Mouse (Mus musculus) macrophage (primary cell): Measurements from ENCODE around the gene Gm10340. TPM values are rescaled to one million over a fixed set of nuclear protein-coding genes. Genes with fewer than 3 reads are reported as not detected.
"Not testable (repeated sequence)": the region's sequence is repeated elsewhere in the genome, so short reads cannot be mapped to it uniquely, and the experiment has no call there.

Source experiments
- H3K27ac ChIP-seq: fragments of 350-480 bp; formaldehyde crosslinking; 2 replicates; pipeline ENCODE4 v1.9.0; 2021
- H3K36me3 ChIP-seq: fragments of 350-480 bp; formaldehyde crosslinking; 2 replicates; pipeline ENCODE4 v1.9.0; 2021; ENCODE audit errors: inconsistent target
- H3K4me3 ChIP-seq: fragments of 350-480 bp; formaldehyde crosslinking; 2 replicates; pipeline ENCODE4 v1.9.0; 2021; ENCODE audit errors: inconsistent target
- H3K79me2 ChIP-seq: fragments of 350-480 bp; formaldehyde crosslinking; 2 replicates; pipeline ENCODE4 v1.9.0; 2021; ENCODE audit errors: inconsistent target
- whole genome bisulfite sequencing: methylation state at CpG from one replicate; pipeline ENCODE4 v1.1.7; 2026; ENCODE audit warnings: inconsistent platforms; ENCODE audit not compliant: missing documents; 5-methylcytosine and 5-hydroxymethylcytosine counted together
- polyA plus RNA-seq: library from polyadenylated mRNA; stranded (reverse); fragments of 250-400 nt; gene quantifications from 3 replicates; pipeline ENCODE4 v1.2.4, GENCODE M21; 2018; ENCODE audit warnings: inconsistent platforms
- total RNA-seq, 78 experiments: library from RNA; depleted of rRNA; stranded (reverse); fragments of 250-400 nt; gene quantifications; 1 replicate in 9 of 78; 2 replicates in 24 of 78; 3 replicates in 43 of 78; 4 replicates in 2 of 78; pipeline ENCODE4 v1.2.4; 2018; ENCODE audit warnings: inconsistent platforms in 56 of 78

The Gm10340 gene
- total RNA-seq (2018; cell fraction: chromatin; rRNA removed), result not detected
- not detected for total RNA-seq (2018; cell fraction: cytosol; rRNA removed)
- total RNA-seq (2018; cell fraction: nucleus; rRNA removed), result not detected
- polyA plus RNA-seq, result not detected in 3 replicates

DNA sequence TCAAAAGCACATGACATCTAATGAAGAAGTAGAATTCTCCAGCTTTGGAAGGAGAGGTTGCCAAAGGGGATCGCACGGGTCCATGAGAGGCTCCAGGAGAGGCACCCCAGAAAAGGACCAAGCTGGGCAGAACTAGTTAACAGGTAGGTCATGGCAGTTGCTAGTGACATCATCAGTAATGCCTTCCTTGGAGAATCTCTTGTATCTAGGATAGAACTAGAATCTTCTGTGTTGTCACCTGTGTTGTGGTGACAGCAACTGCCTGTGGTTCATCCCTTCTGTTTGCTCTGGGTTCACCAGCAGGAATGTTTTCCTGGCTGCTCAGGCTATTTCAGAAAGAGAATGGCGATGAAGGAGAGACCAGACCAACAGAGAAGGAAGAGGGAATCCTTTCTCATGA lies at the start of gene Gm10340:
TSS of gene Gm10340 (plus strand) at position 301 of the 400 bp plus-strand sequence.
- not testable (repeated sequence) for H3K4me3 ChIP-seq, H3K36me3 ChIP-seq, H3K79me2 ChIP-seq, H3K27ac ChIP-seq
- 79% methylated on average over 2 of the region's 3 CpGs for WGBS

- H3K4me3 ChIP-seq, H3K79me2 ChIP-seq, H3K27ac ChIP-seq, H3K36me3 ChIP-seq: not testable (repeated sequence)
- 89% methylated on average over 5 of the region's 25 CpGs for WGBS
Observed at GRCm38 (mm10) chr14:3116051-3116450, 17.7 kb upstream of the Gm10340 start.

DNA sequence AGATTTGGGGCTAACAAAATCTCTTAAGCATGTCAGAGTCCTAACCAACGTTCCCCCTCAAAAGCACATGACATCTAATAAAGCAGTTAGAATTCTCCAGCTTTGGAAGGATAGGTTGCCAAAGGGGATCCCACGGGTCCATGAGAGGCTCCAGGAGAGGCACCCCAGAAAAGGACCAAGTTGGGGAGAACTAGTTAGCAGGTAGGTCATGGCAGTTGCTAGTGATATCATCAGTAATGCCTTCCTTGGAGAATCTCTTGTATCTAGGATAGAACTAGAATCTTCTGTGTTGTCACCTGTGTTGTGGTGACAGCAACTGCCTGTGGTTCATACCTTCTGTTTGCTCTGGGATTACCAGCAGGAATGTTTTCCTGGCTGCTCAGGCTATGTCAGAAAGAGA lies 54.2 kb downstream of the Gm10340 start, which contains the start of gene Gm5795:
TSS of gene Gm5795 (plus strand) at position 301 of the 400 bp plus-strand sequence.
- not testable (repeated sequence) for H3K79me2 ChIP-seq, H3K27ac ChIP-seq, H3K4me3 ChIP-seq, H3K36me3 ChIP-seq
- WGBS, result no CpG with 5 or more reads among the region's 2 CpGs

Other genes starting within 250 kb of the Gm10340 start
- gene Gm2888, start 104.0 kb upstream of the Gm10340 start, polyA plus RNA-seq, result not detected in 3 replicates
- not detected in 3 replicates for gene Gm2897, start 84.7 kb upstream of the Gm10340 start, polyA plus RNA-seq
- gene Gm5795, start 54.3 kb downstream of the Gm10340 start, polyA plus RNA-seq, result not detected in 3 replicates
- not detected in 3 replicates for gene D830030K20Rik, start 74.5 kb downstream of the Gm10340 start, polyA plus RNA-seq
- not detected in 3 replicates for gene Gm2956, start 198.6 kb downstream of the Gm10340 start, polyA plus RNA-seq